Mouse (Mus musculus) kidney, embryonic 15.5 days (tissue): ENCODE data around the gene Vps45. TPM values are rescaled to one million over a fixed set of nuclear protein-coding genes. Genes with fewer than 3 reads are reported as not detected.

Source experiments
- ATAC-seq: fragments of 200-750 bp; cut with Nextera tagmentation; replicated peaks from 2 replicates; pipeline ENCODE4 v1.8.0; 2017; ENCODE audit warnings: moderate TSS enrichment; ENCODE audit not compliant: low FRiP score
- H3K27ac ChIP-seq: fragments of 300-500 bp; sonication (generic); 2 replicates; pipeline ENCODE4 v1.5.1; 2015; ENCODE audit warnings: mild to moderate bottlenecking, inconsistent platforms
- H3K27me3 ChIP-seq: fragments of 300-500 bp; sonication (generic); 2 replicates; pipeline ENCODE4 v1.6.1; 2015; ENCODE audit warnings: inconsistent platforms
- H3K36me3 ChIP-seq: fragments of 300-500 bp; sonication (generic); 2 replicates; pipeline ENCODE4 v1.6.1; 2015; ENCODE audit warnings: inconsistent platforms
- H3K4me1 ChIP-seq: fragments of 300-500 bp; sonication (generic); 2 replicates; pipeline ENCODE4 v1.6.1; 2015; ENCODE audit warnings: inconsistent platforms
- H3K4me2 ChIP-seq: fragments of 300-500 bp; sonication (generic); 2 replicates; pipeline ENCODE4 v1.6.1; 2015; ENCODE audit warnings: moderate library complexity, mild to moderate bottlenecking, inconsistent platforms
- H3K4me3 ChIP-seq: fragments of 300-500 bp; sonication (generic); replicated peaks from 2 replicates; pipeline ENCODE4 v1.5.1; 2015; ENCODE audit warnings: mild to moderate bottlenecking, inconsistent platforms
- H3K9ac ChIP-seq: fragments of 300-500 bp; sonication (generic); 2 replicates; pipeline ENCODE4 v1.6.1; 2015; ENCODE audit warnings: mild to moderate bottlenecking, inconsistent platforms
- H3K9me3 ChIP-seq: fragments of 300-500 bp; sonication (generic); replicated peaks from 2 replicates; pipeline ENCODE4 v1.6.1; 2016; ENCODE audit warnings: inconsistent platforms
- WGBS: fragments of 180-500 bp; shearing (Covaris S2); methylation state at CpG from one replicate; pipeline ENCODE4 v1.1.7; 2015; ENCODE audit warnings: mixed read lengths; 5-methylcytosine and 5-hydroxymethylcytosine counted together
- polyA plus RNA-seq: library from polyadenylated mRNA; unstranded; fragments of >200 nt; fragmentation: Nextera tagmentation; extraction: Ambion mirVana; gene quantifications from 2 replicates; pipeline ENCODE4 v1.2.1, GENCODE M21; 2015

Gene Vps45
- polyA plus RNA-seq, 1 experiment from 2014 or later = 39.0 TPM

DNA sequence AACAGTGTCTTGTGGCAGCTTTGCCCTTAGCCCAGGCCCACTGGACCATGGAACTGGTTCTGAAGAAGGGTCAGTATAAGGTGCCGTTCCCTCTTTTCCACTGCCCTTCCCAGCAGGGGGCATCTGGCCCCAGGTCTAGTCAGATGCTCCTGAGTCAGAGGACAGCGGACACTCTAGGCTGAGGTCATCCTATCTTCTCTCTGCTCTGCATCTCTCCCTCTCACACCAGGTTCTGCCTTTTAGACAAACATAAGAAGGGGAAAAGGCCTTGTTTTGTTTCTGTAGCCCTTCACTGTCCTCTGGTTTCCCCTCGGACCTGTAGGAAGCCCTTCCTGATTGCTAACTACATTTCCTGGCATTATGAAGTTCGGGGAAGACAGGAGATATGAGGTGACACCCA lies 64.4 kb downstream of the Vps45 start:
- no peak for ATAC-seq
- no peaks in the 10 kb centered on the region for H3K9me3 ChIP-seq
- H3K4me1 ChIP-seq = peaks cover 67% of the 10 kb centered on the region
- peak overlapping the region; percentile 83 for H3K4me2 ChIP-seq
- H3K27ac ChIP-seq = peak overlapping the region; percentile 98
- whole genome bisulfite sequencing = 16% methylated on average over 4 of the region's 4 CpGs
- H3K36me3 ChIP-seq = peaks cover 40% of the 10 kb centered on the region
- peak overlapping the region; percentile 80 for H3K9ac ChIP-seq
- no peaks in the 10 kb centered on the region for H3K27me3 ChIP-seq
- peak overlapping the region; percentile 80 for H3K4me3 ChIP-seq

DNA sequence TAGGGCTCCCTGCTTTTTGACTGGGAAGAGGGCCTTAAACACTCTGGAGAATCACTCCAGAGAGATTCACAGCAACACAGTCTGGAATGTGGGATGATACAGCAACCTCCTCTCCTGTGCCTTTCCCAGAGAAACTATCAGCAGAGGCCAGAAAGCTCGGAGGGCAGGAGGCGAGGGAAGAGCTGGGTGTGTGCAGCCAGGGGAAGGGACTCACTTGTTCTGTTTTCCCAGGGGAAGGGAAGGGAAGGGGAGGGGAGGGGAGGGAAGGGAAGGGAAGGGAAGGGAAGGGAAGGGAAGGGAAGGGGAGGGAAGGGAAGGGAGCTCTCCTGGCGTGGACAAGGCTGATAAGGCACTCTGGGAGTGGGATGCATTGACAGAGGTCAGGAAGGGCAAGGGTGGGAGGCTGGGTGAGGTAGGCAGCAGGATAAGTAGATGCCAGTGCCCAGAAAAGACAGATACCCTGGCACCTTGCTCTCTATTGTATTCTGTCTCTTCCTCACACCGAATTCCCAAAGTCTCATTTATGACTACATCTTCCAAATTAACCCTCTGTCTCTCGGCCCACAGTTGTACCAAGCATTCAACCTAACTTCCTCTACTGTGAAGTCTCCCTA lies 65.2 kb downstream of the Vps45 start:
- Histone ChIP-seq H3K36me3 (peaks cover 48% of the 10 kb centered on the region), H3K9me3 (no peaks in the 10 kb centered on the region), H3K9ac (peak overlapping the region; percentile 12; the same call in 1 of the 2 replicates), H3K4me3 (0 out of 2 replicates have a peak overlapping the region, but pooled peaks have one; percentile 80), H3K4me1 (peaks cover 73% of the 10 kb centered on the region), H3K27ac (peak overlapping the region; percentile 98), H3K27me3 (no peaks in the 10 kb centered on the region), H3K4me2 (peak overlapping the region; percentile 83)
- ATAC-seq = no peak
- WGBS = 38% methylated on average over 5 of the region's 5 CpGs

DNA sequence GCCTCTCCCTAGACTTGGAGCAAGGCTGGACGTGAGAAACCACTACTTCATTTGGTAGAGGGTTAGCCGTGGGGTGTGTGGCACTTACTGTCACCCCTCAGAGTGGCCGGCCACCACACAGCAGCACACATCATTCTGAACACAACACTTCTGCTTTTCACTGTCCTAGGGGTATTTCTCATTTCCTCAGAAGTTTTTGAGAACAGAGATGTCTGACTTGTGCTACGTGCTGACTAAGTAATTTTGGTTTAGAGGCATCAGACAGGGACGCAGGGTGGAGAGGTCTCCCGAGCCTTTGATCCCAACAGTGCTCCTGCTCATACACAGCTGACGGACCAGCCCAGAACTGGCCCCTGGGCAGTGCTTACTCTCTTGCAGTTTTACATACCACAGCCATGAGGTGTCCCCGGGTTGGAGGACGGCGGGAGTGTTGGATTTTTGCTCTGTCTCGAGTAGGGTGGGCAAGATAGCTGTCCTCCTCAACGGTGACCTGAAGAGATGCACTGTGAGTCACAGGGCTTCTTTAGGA lies 67.8 kb downstream of the Vps45 start:
- Histone ChIP-seq H3K27me3 (no peaks in the 10 kb centered on the region), H3K4me3 (no peak overlapping the region), H3K4me1 (peaks cover 73% of the 10 kb centered on the region), H3K4me2 (no peak overlapping the region), H3K36me3 (peaks cover 49% of the 10 kb centered on the region), H3K9ac (no peak overlapping the region), H3K9me3 (no peaks in the 10 kb centered on the region), H3K27ac (peak overlapping the region; percentile 20; the same call in 1 of the 2 replicates)
- WGBS = 81% methylated on average over 12 of the region's 12 CpGs
- ATAC-seq = no peak

DNA sequence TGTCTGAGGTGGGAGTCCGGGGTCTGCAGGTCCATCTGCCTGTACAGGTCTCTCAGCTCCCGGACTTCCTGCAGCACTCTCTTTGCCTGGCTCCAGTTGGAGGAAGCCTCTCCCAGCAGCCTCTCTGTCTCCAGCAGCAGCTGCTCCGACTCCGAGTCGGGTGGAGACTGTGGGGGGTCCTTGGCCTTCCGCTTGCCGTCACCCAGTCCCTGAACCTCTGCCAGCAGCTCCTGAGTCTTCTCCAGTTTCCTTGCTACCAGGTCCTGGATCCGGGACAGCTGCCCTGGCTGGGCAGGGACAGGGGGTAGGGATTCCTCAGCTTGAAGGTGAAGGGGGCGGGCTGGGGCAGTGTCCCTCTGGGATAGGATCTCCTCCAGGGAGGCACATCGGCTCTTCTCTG lies 69.3 kb downstream of the Vps45 start:
- Histone ChIP-seq H3K4me2 (no peak overlapping the region), H3K27ac (peak overlapping the region; percentile 33), H3K36me3 (peaks cover 49% of the 10 kb centered on the region), H3K4me3 (no peak overlapping the region), H3K4me1 (peaks cover 75% of the 10 kb centered on the region), H3K9ac (no peak overlapping the region), H3K9me3 (no peaks in the 10 kb centered on the region), H3K27me3 (no peaks in the 10 kb centered on the region)
- no peak for ATAC-seq
- WGBS = 48% methylated on average over 10 of the region's 10 CpGs

DNA sequence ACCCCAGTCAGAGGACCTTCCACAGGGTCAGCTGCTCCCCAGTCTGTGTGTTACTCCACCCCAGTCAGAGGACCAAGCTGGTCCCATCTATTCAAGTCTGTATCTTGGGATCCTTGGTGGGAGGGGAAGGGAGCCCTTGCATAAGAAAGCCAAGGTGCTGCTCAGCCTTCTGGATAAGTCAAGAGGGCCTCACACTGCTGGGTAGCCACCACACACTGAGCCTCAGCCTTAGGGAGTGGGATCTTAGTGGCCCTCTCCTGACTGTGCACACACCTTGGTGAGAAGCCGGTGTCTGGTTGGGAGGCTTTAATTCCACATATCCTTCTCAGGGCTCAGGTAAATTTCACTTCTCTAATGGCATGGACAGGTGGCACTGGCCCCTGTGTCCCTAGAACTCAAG lies 70.1 kb downstream of the Vps45 start:
- H3K4me3 ChIP-seq = no peak overlapping the region
- WGBS = 97% methylated on average over 1 of the region's 1 CpGs
- ATAC-seq = no peak
- H3K27me3 ChIP-seq = no peaks in the 10 kb centered on the region
- H3K4me2 ChIP-seq = no peak overlapping the region
- H3K36me3 ChIP-seq = peaks cover 49% of the 10 kb centered on the region
- peaks cover 67% of the 10 kb centered on the region for H3K4me1 ChIP-seq
- H3K9ac ChIP-seq = no peak overlapping the region
- no peak overlapping the region for H3K27ac ChIP-seq
- no peaks in the 10 kb centered on the region for H3K9me3 ChIP-seq

DNA sequence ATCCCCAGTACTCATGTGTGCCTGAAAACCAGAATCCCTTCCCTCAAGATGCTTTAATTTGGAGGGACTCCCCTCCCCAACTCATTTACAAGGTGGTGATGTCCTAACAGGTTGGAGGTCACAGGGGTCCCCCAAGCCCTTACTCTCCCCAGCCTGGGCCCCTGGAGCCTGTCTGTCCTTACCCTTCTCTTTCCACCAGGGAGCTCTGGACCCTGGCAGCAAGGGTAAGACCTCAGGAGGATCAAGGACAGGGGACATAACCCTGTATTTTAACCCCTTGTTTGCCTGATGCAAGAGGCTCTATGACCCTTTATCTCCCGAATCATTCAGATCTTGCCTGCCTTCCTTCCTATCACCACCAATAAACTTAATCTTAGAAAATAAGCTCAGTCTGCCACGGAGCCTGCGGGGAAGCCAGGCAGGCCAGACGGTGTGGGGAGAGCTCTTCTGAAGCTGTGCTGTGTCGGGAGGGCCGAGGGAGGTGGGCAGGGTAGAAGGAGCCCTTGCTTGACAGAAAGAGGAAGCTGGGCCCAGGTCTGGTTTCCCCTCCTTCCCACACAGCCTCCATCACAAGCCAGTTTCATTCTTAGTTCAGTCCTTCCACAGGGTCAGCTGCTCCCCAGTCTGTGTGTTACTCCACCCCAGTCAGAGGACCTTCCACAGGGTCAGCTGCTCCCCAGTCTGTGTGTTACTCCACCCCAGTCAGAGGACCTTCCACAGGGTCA lies 70.7 kb downstream of the Vps45 start:
- Histone ChIP-seq H3K4me3 (no peak overlapping the region), H3K4me2 (no peak overlapping the region), H3K36me3 (peaks cover 46% of the 10 kb centered on the region), H3K9me3 (no peaks in the 10 kb centered on the region), H3K4me1 (peaks cover 62% of the 10 kb centered on the region), H3K27ac (no peak overlapping the region), H3K27me3 (no peaks in the 10 kb centered on the region), H3K9ac (no peak overlapping the region)
- 70% methylated on average over 6 of the region's 6 CpGs for WGBS
- no peak for ATAC-seq

DNA sequence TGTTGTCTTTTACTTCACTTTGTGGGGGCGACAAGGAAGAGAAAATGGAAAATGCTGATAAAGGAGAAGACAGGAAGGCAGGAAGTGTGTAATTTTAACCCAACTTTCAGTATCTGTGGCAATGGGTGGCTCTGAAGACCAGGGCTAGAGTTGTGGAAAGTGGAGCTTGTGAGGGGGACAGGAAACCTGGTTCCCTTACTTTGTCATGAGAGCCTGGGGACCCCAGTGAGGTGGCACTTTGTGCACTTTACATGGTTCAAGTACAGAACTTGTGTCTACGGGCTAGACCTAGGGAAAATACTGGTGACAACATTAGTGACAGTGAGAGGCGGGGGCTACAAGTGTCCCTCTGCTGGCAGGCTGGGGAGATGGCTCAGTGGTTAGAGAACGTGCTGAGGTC lies 71.3 kb downstream of the Vps45 start:
- Histone ChIP-seq H3K9me3 (no peaks in the 10 kb centered on the region), H3K4me3 (no peak overlapping the region), H3K4me1 (peaks cover 57% of the 10 kb centered on the region), H3K27me3 (no peaks in the 10 kb centered on the region), H3K9ac (no peak overlapping the region), H3K4me2 (no peak overlapping the region), H3K36me3 (peaks cover 40% of the 10 kb centered on the region), H3K27ac (peak overlapping the region; percentile 92)
- no peak for ATAC-seq
- 71% methylated on average over 4 of the region's 4 CpGs for WGBS

DNA sequence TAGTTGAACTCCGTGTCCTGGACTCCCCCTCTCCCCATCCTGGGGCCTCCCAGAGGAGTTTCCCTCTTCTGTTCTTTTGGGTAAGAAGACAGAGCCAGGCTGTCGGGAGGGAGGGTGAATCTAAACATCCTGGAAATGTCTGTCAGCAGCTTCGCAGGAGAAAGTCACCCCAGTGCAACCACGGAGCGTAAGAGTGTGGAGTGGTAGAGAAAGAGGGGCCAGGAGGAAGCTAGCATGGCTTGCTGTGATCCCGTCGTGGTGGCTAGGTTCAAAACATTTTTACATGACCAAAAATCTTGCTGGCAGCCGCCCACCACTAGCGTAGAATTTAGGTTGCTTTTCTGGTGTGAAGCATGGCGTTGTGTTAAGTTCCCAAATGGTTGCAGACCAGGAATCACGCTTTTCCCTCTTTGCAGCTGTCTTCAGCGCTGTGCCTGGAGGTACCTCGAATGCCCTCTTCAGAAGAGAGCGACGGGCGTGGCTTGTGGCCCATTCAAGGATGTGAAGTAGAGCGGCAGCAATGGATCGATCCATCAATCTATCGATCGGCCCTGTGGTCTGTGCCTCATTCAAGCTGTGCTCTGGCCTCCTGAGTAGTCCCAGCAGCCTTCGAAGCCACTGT lies 72.2 kb downstream of the Vps45 start:
- Histone ChIP-seq H3K9ac (peak overlapping the region; percentile 23; the same call in 1 of the 2 replicates), H3K4me1 (peaks cover 53% of the 10 kb centered on the region)

DNA sequence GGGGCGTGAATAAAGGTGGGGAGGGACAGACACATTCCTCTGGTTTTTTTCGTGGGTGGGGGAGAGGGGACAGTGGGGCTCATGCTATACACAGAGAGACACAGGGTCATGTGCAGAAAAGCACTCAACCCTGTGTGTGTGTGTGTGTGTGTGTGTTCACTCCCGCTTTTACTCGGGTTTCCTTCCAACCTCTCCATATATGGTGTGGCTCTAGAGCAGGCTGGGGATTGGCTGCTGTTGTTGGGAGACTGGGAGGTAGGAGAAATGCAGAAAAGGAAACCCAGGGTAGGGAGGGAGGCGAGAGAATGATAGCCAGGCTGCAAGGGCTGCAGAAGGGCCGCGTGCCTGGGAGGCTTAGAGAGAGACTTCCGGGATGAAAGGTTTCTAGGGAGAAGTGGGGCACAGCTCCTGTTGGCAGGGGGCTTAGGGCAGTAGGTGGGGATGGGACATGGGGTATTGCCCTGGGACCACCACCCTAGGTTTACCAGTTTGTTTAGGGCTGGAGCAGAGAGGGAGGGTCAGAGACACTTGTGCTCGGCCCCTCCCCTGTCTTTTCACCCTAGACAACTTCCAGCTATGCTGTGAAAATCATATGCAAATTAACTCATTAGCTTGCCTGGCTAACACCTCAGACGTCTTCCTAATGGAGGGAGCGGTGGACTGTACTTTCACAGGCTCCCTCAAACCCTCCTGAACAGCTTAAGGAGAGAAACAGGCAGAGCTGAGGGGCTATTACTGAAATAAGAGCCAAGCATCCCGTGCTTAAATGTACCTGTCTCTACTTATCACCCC lies 72.9 kb downstream of the Vps45 start:
- Histone ChIP-seq H3K27me3 (no peaks in the 10 kb centered on the region), H3K9me3 (no peaks in the 10 kb centered on the region), H3K36me3 (peaks cover 24% of the 10 kb centered on the region), H3K4me1 (peaks cover 50% of the 10 kb centered on the region), H3K27ac (peak overlapping the region; percentile 92), H3K4me2 (peak overlapping the region; percentile 55), H3K4me3 (peak overlapping the region; percentile 12; the same call in 1 of the 2 replicates), H3K9ac (peak overlapping the region; percentile 23; the same call in 1 of the 2 replicates)
- ATAC-seq = peak; percentile 95
- 3% methylated on average over 12 of the region's 12 CpGs for WGBS

More for the DNA sequence above, 72.2 kb downstream of the Vps45 start:
- peak; percentile 19 for ATAC-seq
- peak overlapping the region; percentile 92 for H3K27ac ChIP-seq
- no peaks in the 10 kb centered on the region for H3K9me3 ChIP-seq
- peaks cover 31% of the 10 kb centered on the region for H3K36me3 ChIP-seq
- peak overlapping the region; percentile 12 for H3K4me3 ChIP-seq
- H3K27me3 ChIP-seq = no peaks in the 10 kb centered on the region
- H3K4me2 ChIP-seq = peak overlapping the region; percentile 55
- WGBS = 6% methylated on average over 21 of the region's 21 CpGs

DNA sequence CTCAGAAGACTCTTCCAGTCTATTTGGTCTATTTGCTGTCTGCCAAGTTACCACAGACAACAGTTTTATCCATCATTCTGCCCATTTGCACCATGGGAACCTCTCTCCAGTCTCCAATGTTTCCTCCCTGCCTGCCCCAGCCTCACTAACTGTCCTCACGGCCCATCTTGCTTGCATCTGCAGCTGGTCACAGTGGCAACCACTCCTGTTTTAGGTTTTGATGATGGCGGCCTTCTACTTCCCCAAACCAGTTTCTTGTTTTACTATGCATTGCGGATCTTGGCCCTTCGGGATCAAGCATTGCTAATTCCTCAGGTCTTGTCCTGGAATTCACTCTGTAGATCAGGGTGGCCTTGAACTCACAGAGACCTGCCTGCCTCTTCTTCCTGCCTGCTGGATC lies 76.1 kb downstream of the Vps45 start:
- H3K9ac ChIP-seq = no peak overlapping the region

DNA sequence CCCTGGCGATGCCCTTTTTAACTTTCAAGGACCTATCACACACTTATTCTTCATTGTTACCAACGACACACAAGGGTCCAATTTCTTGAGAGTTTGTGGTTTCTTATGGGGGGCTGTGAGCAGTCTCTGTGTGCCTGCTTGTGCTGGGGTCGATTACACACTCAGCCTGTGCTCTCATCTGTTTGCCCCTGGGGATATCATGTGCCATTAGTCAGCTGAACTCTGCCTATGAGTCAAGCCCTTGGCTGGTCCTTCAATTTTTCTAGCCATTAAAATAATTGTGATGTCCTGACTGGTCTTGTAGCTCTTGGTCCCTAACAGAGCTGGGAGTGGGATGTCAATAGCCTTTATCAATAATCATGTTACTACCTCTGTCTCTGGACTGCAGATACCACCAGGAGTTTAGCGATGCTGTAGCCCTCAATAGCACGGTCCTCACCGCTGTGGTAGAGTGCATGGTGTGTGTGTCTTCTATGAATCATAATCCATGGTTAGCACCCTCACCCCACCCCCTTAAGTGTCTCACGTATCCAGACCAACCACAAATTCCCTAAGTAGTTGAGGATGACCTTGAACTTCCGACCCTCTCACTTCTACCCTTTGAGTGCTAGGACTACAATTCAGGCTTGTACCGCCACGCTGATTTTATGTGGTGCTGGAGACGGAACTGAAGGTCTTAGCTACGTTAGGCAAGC lies 77.8 kb downstream of the Vps45 start:
- peaks cover 15% of the 10 kb centered on the region for H3K4me1 ChIP-seq
- no peak for ATAC-seq
- H3K4me2 ChIP-seq = no peak overlapping the region
- no peak overlapping the region for H3K27ac ChIP-seq
- no peaks in the 10 kb centered on the region for H3K36me3 ChIP-seq
- no peak overlapping the region for H3K4me3 ChIP-seq
- no peaks in the 10 kb centered on the region for H3K27me3 ChIP-seq
- no peak overlapping the region for H3K9ac ChIP-seq
- 80% methylated on average over 12 of the region's 12 CpGs for whole genome bisulfite sequencing
- no peaks in the 10 kb centered on the region for H3K9me3 ChIP-seq

More for the DNA sequence above, 76.1 kb downstream of the Vps45 start:
- no peak overlapping the region for H3K27ac ChIP-seq
- no peak for ATAC-seq
- H3K4me1 ChIP-seq = peaks cover 32% of the 10 kb centered on the region
- H3K36me3 ChIP-seq = no peaks in the 10 kb centered on the region
- 92% methylated on average over 4 of the region's 4 CpGs for WGBS
- no peaks in the 10 kb centered on the region for H3K9me3 ChIP-seq
- H3K27me3 ChIP-seq = no peaks in the 10 kb centered on the region
- no peak overlapping the region for H3K4me3 ChIP-seq
- no peak overlapping the region for H3K4me2 ChIP-seq
